Mouse (Mus musculus) CH12.LX (cell line): Measurements from ENCODE around the gene Cdk5rap3.

Experiments
- CHD1 ChIP-seq: IDR thresholded peaks from 2 replicates; pipeline ENCODE4 v1.6.1; 2012; ENCODE audit warnings: low read depth, low read length, improper control_type of control experiment, inconsistent platforms
- CTCF ChIP-seq, 2 experiments: IDR thresholded peaks in 1 of 2; conservative IDR thresholded peaks in 1 of 2; 2 replicates each; pipeline ENCODE4 v1.5.1; 2011 to 2012; ENCODE audit warnings: low read depth in 2 of 2, low read length in 2 of 2, improper control_type of control experiment in 1 of 2, inconsistent platforms in 1 of 2, mild to moderate bottlenecking in 1 of 2, moderate library complexity in 1 of 2
- E2F4 ChIP-seq: IDR thresholded peaks from 2 replicates; pipeline ENCODE4 v1.6.1; 2011; ENCODE audit warnings: low read depth, low read length, improper control_type of control experiment; ENCODE audit not compliant: insufficient replicate concordance
- ELF1 ChIP-seq: IDR thresholded peaks from 2 replicates; pipeline ENCODE4 v1.6.1; 2014; ENCODE audit warnings: low read depth, mild to moderate bottlenecking, inconsistent platforms, low read length, improper control_type of control experiment
- ETS1 ChIP-seq: conservative IDR thresholded peaks from 2 replicates; pipeline ENCODE4 v1.6.1; 2012; ENCODE audit warnings: low read depth, mild to moderate bottlenecking, inconsistent platforms, low read length, improper control_type of control experiment, moderate library complexity
- GABPA ChIP-seq: IDR thresholded peaks from 2 replicates; pipeline ENCODE4 v1.6.1; 2012; ENCODE audit warnings: low read depth, low read length, improper control_type of control experiment, inconsistent platforms; ENCODE audit not compliant: insufficient replicate concordance
- MXI1 ChIP-seq: IDR thresholded peaks from 2 replicates; pipeline ENCODE4 v1.6.1; 2011; ENCODE audit warnings: mild to moderate bottlenecking, low read depth, low read length, improper control_type of control experiment
- MYC ChIP-seq: IDR thresholded peaks from 2 replicates; pipeline ENCODE4 v1.6.1; 2011; ENCODE audit warnings: low read depth, mild to moderate bottlenecking, improper control_type of control experiment, low read length
- POLR2A ChIP-seq: IDR thresholded peaks from 2 replicates; pipeline ENCODE4 v1.6.1; 2011; ENCODE audit warnings: low read depth, mild to moderate bottlenecking, improper control_type of control experiment, low read length
- RCOR1 ChIP-seq: conservative IDR thresholded peaks from 2 replicates; pipeline ENCODE4 v1.6.1; 2012; ENCODE audit warnings: low read depth, mild to moderate bottlenecking, inconsistent platforms, low read length, improper control_type of control experiment
- UBTF ChIP-seq: IDR thresholded peaks from 2 replicates; pipeline ENCODE4 v1.6.1; 2012; ENCODE audit warnings: low read depth, mild to moderate bottlenecking, inconsistent platforms, low read length, improper control_type of control experiment, moderate library complexity

GRCm38 (mm10) chr11:96944844-96945580, 28.7 kb upstream of the Cdk5rap3 start:
- TF ChIP-seq UBTF (no peak), CTCF (conservative IDR thresholded peaks at IDR 0.05 in 1 of 2, IDR thresholded peaks at IDR 0.05 in 1 of 2; ENCODE audit: low read depth in 2 of 2, low read length in 2 of 2) (no peak), MXI1 (peak; percentile 60; the same call in 1 of the 2 replicates), MYC (peak; percentile 92), ETS1 (no peak), GABPA (no peak), E2F4 (no peak), POLR2A (no peak), RCOR1 (no peak), ELF1 (0 out of 2 replicates have a peak, but pooled peaks have one; percentile 9), CHD1 (no peak)
